Mouse (Mus musculus) adrenal gland, adult 8-10 months (tissue): Measurements from ENCODE around the gene Krtap4-16. TPM values are rescaled to one million over a fixed set of nuclear protein-coding genes. Genes with fewer than 3 reads are reported as not detected.
"Not testable (repeated sequence)": the region's sequence is repeated elsewhere in the genome, so short reads cannot be mapped to it uniquely, and the experiment has no call there.

Experiments
- DNase-seq: peaks from one replicate; pipeline ENCODE4 v3.0.0; 2022
- total RNA-seq, 4 experiments: library from RNA; stranded (reverse); gene quantifications; 2 replicates each; pipeline ENCODE4 v1.2.4; 2022

The Krtap4-16 gene
- not detected for total RNA-seq

GRCm38 (mm10) chr11:99851508-99851907 is at the start of gene Krtap4-16:
Gene Krtap4-16 (minus strand): TSS chr11:99851608.
- no peak for DNase-seq

GRCm38 (mm10) chr11:99878887-99879286 is 27.5 kb upstream of the Krtap4-16 start, which contains the start of gene Gm11567:
Gene Gm11567 (plus strand): TSS chr11:99879187.
- not testable (repeated sequence) for DNase-seq

- DNase-seq = not testable (repeated sequence)
Measured at GRCm38 (mm10) chr11:99873089-99873488, 21.7 kb upstream of the Krtap4-16 start, which contains the start of gene Krtap9-1. Gene Krtap9-1 (plus strand): TSS chr11:99873389.

- not testable (repeated sequence) for DNase-seq
Measured at GRCm38 (mm10) chr11:99864176-99864575, 12.8 kb upstream of the Krtap4-16 start, which contains the start of gene Gm11559. Gene Gm11559 (plus strand): TSS chr11:99864476.

GRCm38 (mm10) chr11:99858761-99859160 is 7.4 kb upstream of the Krtap4-16 start:
- no peak for DNase-seq

GRCm38 (mm10) chr11:99857617-99858016 is 6.2 kb upstream of the Krtap4-16 start, which contains the start of gene Gm11568:
Gene Gm11568 (plus strand): TSS chr11:99857917.
- no peak for DNase-seq

- DNase-seq = peak; percentile 1
Measured at GRCm38 (mm10) chr11:99854121-99854520, 2.7 kb upstream of the Krtap4-16 start.

- no peak for DNase-seq
Measured at GRCm38 (mm10) chr11:99846746-99847145, 4.7 kb downstream of the Krtap4-16 start.

GRCm38 (mm10) chr11:99842185-99842584 is 9.2 kb downstream of the Krtap4-16 start:
- DNase-seq = no peak

GRCm38 (mm10) chr11:99837966-99838365 is 13.4 kb downstream of the Krtap4-16 start, which contains the start of gene 2300003K06Rik:
Gene 2300003K06Rik (minus strand): TSS chr11:99838066.
- no peak for DNase-seq

GRCm38 (mm10) chr11:99815566-99815965 is 35.8 kb downstream of the Krtap4-16 start, which contains the start of gene Gm11564:
Gene Gm11564 (minus strand): TSS chr11:99815666.
- not testable (repeated sequence) for DNase-seq

- DNase-seq = not testable (repeated sequence)
Measured at GRCm38 (mm10) chr11:99809792-99810191, 41.6 kb downstream of the Krtap4-16 start, which contains the start of gene Krtap4-13. Gene Krtap4-13 (minus strand): TSS chr11:99809892.

GRCm38 (mm10) chr11:99804346-99804745 is 47.1 kb downstream of the Krtap4-16 start, which contains the start of gene Gm11554:
Gene Gm11554 (minus strand): TSS chr11:99804446.
- not testable (repeated sequence) for DNase-seq

Other genes starting within 250 kb of the Krtap4-16 start
- gene Gm11938, start 248.3 kb downstream of the Krtap4-16 start, total RNA-seq = not detected
- gene Gm11937, start 241.4 kb downstream of the Krtap4-16 start, total RNA-seq = not detected
- not detected for gene Krtap2-4, start 236.8 kb downstream of the Krtap4-16 start, total RNA-seq
- not detected for gene Gm11562, start 231.2 kb downstream of the Krtap4-16 start, total RNA-seq
- not detected for gene Krtap4-1, start 223.4 kb downstream of the Krtap4-16 start, total RNA-seq
- not detected for gene Krtap4-2, start 216.5 kb downstream of the Krtap4-16 start, total RNA-seq
- gene Krtap4-7, start 207.5 kb downstream of the Krtap4-16 start, total RNA-seq = not detected
- gene Gm11555, start 201.4 kb downstream of the Krtap4-16 start, total RNA-seq = not detected
- gene Gm11563, start 192.6 kb downstream of the Krtap4-16 start, total RNA-seq = not detected
- gene Krtap4-6, start 185.6 kb downstream of the Krtap4-16 start, total RNA-seq = not detected
- not detected for gene Gm14190, start 160.9 kb downstream of the Krtap4-16 start, total RNA-seq
- gene Gm14180, start 117.3 kb downstream of the Krtap4-16 start, total RNA-seq = not detected
- not detected for gene Gm11595, start 78.7 kb downstream of the Krtap4-16 start, total RNA-seq
- not detected for gene Krtap4-8, start 70.9 kb downstream of the Krtap4-16 start, total RNA-seq
- gene Krtap4-9, start 66.4 kb downstream of the Krtap4-16 start, total RNA-seq = not detected
- gene Gm11596, start 58.1 kb downstream of the Krtap4-16 start, total RNA-seq = not detected
- not detected for gene Gm11569, start 52.7 kb downstream of the Krtap4-16 start, total RNA-seq
- gene Gm11554, start 47.2 kb downstream of the Krtap4-16 start, total RNA-seq = not detected
- gene Krtap4-13, start 41.7 kb downstream of the Krtap4-16 start, total RNA-seq = not detected
- not detected for gene Gm11564, start 35.9 kb downstream of the Krtap4-16 start, total RNA-seq
- not detected for gene 2300003K06Rik, start 13.5 kb downstream of the Krtap4-16 start, total RNA-seq
- gene Gm11568, start 6.3 kb upstream of the Krtap4-16 start, total RNA-seq = not detected
- gene Gm11559, start 12.9 kb upstream of the Krtap4-16 start, total RNA-seq = not detected
- not detected for gene Krtap9-1, start 21.8 kb upstream of the Krtap4-16 start, total RNA-seq
- not detected for gene Gm11567, start 27.6 kb upstream of the Krtap4-16 start, total RNA-seq
- not detected for gene Krtap31-1, start 56.3 kb upstream of the Krtap4-16 start, total RNA-seq
- gene Gm11565, start 63.1 kb upstream of the Krtap4-16 start, total RNA-seq = not detected
- gene Krtap31-2, start 84.7 kb upstream of the Krtap4-16 start, total RNA-seq = not detected
- not detected for gene Krtap9-5, start 96.9 kb upstream of the Krtap4-16 start, total RNA-seq
- gene Krtap29-1, start 127.4 kb upstream of the Krtap4-16 start, total RNA-seq = not detected
- not detected for gene Krtap16-1, start 135.0 kb upstream of the Krtap4-16 start, total RNA-seq
- gene Krtap17-1, start 142.4 kb upstream of the Krtap4-16 start, total RNA-seq = not detected
- not detected for gene Krt33a, start 164.6 kb upstream of the Krtap4-16 start, total RNA-seq
- not detected for gene Krt33b, start 178.3 kb upstream of the Krtap4-16 start, total RNA-seq
- gene Krt34, start 189.9 kb upstream of the Krtap4-16 start, total RNA-seq = not detected
- gene Krt31, start 198.9 kb upstream of the Krtap4-16 start, total RNA-seq = not detected
- not detected for gene Krt32, start 236.6 kb upstream of the Krtap4-16 start, total RNA-seq
- gene Krt35, start 244.6 kb upstream of the Krtap4-16 start, total RNA-seq = not detected